Mouse (Mus musculus) WW6 (cell line): ENCODE measurements around the gene Atg16l1.
A peak's percentile ranks its signal among the peaks of the same experiment; 100 is the strongest.

Source experiments
- DNase-seq: peaks from one replicate; pipeline ENCODE4 v3.0.0-alpha.2; 2013; ENCODE audit warnings: low read depth, low spot score

Gene Atg16l1

GRCm38 (mm10) chr1:87755641-87756470 lies at the start of gene Atg16l1:
Atg16l1 (plus strand) TSS chr1:87755870.
- peak; percentile 86 for DNase-seq

GRCm38 (mm10) chr1:87706361-87706760 lies 49.3 kb upstream of the Atg16l1 start:
- no peak for DNase-seq

DNA sequence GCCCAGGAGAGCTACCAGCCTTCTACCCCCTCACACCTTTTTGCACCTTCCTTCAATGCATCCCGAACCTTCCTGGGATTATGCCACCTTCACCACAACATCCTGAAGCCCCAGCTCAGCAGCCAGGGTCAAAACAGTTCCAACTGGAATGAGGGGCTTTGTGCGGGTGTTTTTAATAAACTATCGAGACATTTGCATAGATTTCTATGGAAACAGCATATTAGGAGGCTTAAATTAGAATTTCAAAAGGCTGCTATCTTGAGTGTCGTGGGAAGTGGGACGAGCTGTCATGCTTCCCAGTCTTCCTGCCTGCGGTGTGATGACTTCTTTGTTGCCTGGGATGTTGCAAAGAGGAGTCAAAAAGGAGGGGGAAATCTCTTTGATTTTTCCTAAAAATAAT lies 46.6 kb upstream of the Atg16l1 start:
- DNase-seq, result no peak

GRCm38 (mm10) chr1:87709661-87710270 lies 45.9 kb upstream of the Atg16l1 start:
- DNase-seq, result no peak

- DNase-seq, result no peak
Observed at GRCm38 (mm10) chr1:87711938-87712613, 43.6 kb upstream of the Atg16l1 start.

DNA sequence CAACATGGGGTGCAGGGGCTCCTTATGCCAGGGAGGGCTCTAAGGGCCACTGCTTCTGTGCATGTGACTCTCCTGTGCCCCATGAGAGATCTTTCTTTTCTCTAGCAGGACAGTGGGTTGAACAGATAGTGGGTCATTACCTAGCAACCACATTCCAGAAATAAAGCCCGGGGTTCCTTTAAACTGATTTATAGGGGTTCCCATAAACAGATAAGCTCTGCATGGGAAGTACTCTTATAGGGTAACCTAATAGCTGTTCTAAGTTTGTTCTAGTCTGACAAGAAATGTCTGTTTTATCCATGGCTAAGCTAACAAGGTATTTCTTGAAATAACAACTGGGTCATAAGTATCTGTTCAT lies 43.1 kb upstream of the Atg16l1 start:
- no peak for DNase-seq

DNA sequence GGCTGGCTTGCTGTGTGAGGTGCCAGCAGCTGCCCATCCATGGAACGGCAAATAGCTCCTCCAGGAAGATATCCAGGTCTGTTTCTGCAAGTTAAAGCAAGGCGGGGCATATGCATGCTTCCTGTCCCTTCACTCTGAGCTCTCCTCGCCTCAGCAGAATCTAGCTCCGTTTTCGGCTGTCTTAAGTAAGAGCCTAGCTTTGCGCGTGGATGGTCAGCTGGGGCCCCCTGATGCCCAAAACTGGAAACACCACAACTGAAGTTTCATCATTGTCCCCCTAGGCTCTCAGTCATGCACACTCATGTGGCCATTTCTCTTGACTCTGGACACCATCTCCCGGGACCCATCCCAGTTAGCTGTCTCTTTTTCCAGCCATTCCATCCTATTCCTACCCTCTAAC lies 34.3 kb upstream of the Atg16l1 start:
- DNase-seq, result no peak

GRCm38 (mm10) chr1:87722081-87722480 lies 33.6 kb upstream of the Atg16l1 start:
- DNase-seq, result no peak

- no peak for DNase-seq
Observed at GRCm38 (mm10) chr1:87723351-87723750, 32.3 kb upstream of the Atg16l1 start.

GRCm38 (mm10) chr1:87729070-87729469 lies 26.6 kb upstream of the Atg16l1 start:
- DNase-seq, result no peak

GRCm38 (mm10) chr1:87729850-87730249 lies 25.8 kb upstream of the Atg16l1 start:
- no peak for DNase-seq

DNA sequence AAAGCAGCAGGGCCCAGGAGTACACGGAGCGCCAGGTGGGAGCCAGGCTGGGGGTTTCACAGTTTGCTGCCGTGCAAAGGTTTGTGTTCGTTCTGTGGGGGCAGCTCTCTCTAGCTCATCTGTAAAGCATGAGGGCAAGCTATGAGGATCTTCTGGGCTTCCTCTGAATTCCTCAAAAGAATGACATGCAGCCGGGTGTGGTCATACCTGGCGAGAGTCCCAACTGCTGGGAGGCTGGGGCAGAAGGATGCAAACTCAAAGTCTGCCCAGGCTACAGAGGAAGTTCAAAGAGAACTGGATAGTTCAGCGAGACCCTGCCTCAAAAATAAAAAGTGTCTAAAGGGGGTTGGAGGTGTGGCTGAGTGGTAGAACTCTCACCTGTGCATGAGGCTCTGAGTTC lies 25.4 kb upstream of the Atg16l1 start:
- no peak for DNase-seq

- no peak for DNase-seq
Observed at GRCm38 (mm10) chr1:87733212-87733611, 22.5 kb upstream of the Atg16l1 start.

GRCm38 (mm10) chr1:87734153-87734552 lies 21.5 kb upstream of the Atg16l1 start:
- no peak for DNase-seq

- DNase-seq, result no peak
Observed at GRCm38 (mm10) chr1:87740584-87741290, 14.9 kb upstream of the Atg16l1 start.

DNA sequence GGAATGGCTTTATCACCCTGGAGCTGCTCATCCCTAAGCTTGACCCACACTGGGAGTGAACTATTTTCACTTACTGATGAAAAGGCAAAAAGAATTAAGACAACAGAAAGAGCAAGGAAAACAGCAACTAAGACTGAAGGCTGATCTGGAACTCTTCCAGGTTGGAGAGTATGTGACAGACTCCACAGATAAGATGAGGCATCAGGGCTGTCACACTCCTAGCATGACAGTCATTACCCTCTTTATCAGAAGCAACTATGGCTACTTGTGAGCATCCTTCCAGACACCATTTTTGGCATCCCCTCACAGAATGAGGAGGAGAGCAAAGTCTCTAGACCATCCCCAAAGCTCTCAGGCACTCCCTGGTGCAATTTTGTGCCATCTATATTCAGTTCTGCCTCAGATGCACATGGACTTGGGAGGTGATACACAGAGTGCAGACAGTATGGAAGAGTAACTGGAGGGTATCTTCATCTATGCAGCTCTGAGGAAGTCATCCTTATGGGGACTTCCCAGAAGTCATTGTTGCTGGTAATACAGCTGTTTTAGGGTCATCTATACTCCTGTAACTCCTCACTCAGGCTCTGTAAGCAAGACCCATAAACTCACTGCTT lies 6.2 kb upstream of the Atg16l1 start:
- no peak for DNase-seq

DNA sequence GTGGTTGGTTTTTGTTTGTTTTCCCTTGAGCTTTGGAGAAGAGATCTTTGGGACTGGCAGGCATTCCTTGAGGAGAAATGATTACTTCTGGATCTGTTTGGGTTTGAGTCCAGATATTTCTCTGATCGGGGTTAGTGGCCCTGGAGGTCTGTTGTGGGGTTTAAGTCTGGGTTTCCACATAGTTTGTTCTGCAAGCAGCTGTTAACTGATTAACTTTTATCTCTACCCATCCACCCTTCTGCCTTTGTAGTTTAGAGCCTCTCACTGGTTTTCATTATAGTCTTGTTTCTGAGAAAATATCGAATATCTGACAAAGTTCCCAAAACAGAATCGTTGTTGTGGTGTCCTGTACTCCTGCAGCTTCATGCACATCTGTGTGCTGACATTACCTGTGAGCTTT lies 8.2 kb downstream of the Atg16l1 start:
- DNase-seq, result no peak

- DNase-seq, result no peak
Observed at GRCm38 (mm10) chr1:87765741-87766140, 10.1 kb downstream of the Atg16l1 start.

GRCm38 (mm10) chr1:87766233-87766632 lies 10.6 kb downstream of the Atg16l1 start:
- DNase-seq, result peak; percentile 31

DNA sequence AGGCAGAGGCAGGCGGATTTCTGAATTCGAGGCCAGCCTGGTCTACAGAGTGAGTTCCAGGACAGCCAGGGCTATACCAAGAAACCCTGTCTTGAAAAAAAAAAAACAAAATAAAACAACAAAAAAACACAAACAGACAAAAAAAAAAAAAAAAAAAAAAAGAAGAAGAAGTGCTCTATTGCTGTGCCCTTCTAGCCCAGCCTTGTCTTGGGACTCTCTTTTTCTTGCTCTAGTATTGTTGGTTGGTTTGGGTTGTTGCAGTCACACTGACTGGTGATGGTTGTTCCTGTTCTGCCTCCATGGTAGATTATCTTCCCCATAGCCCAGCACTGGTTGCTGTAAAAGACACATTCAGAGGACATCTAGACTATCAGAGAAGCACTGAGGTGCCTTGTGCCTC lies 13.6 kb downstream of the Atg16l1 start:
- no peak for DNase-seq

DNA sequence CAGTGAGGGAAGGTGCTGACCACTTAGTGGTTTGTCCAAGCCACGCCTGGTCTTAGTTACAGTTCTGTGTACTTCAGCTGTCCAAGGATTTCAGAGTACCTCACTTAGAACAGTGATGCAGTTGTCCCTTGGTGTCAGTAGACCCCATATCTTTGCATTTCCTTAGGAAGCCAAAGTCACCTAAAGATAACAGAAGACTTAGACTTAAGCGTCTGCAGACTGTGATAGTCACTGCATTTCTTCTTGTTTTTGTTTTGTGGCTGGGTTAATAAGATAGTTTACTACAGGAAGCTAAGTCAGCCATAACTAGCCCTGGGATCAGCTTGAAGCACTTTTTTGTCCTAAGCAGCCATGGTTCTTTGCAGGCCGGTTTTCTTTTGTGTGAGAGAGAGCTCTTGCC lies 14.8 kb downstream of the Atg16l1 start:
- DNase-seq, result no peak

DNA sequence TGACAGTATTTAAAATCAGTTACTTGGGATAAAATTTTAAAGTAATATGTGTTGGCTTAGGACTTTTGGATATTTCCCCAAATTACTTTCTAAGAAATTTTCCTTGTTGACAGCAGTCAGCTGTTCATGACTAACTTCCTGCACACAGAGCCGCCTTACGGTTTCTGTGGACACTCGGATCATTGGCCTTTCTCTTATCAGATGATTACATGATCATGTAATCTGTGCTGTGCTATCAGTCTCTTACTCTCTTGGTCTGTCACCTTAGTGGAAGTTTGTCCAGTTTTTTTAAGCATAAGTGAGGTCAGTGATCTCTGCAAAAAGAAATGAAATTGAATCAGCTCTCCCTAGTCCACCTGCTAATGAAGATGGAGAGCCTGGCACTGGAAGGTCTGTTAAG lies 16.1 kb downstream of the Atg16l1 start:
- DNase-seq, result no peak
